Mouse (Mus musculus): ENCODE results near the gene Tipin. TPM values are rescaled to one million over a fixed set of nuclear protein-coding genes. Genes with fewer than 3 reads are reported as not detected.

Gene Tipin
- polyA plus RNA-seq, 1 experiment from 2014 or later: 241 TPM

- DNase-seq (ENCODE audit: low spot score) (no peak), ATAC-seq (replicated peaks; ENCODE audit: low FRiP score, low TSS enrichment, low read depth) (no peak)
- H3K4me1 ChIP-seq (replicated peaks; ENCODE audit: control insufficient read depth, insufficient read depth, low read length): peaks cover 4% of the 10 kb centered on the region; the same call in 1 of the 2 replicates
- WGBS: 85% methylated on average over 2 of the region's 2 CpGs
- H3K36me3 ChIP-seq (ENCODE audit: control insufficient read depth, insufficient read depth, low read length): no peaks in the 10 kb centered on the region
- H3K27ac ChIP-seq (ENCODE audit: low read depth): no peak overlapping the region
- no peak overlapping the region for H3K4me2 ChIP-seq (ENCODE audit: low read length)
- H3K9me3 ChIP-seq (ENCODE audit: control insufficient read depth, low read length): no peaks in the 10 kb centered on the region
- H3K4me3 ChIP-seq (ENCODE audit: low read depth, low read length): no peak overlapping the region
- H3K9ac ChIP-seq (ENCODE audit: low read length): no peak overlapping the region
- H3K27me3 ChIP-seq (replicated peaks; ENCODE audit: control insufficient read depth, insufficient read depth, low read length): no peaks in the 10 kb centered on the region
These were observed 62.3 kb downstream of the Tipin start for GRCm38 (mm10) chr9:64343656-64344055.

GRCm38 (mm10) chr9:64345931-64346330 lies 64.5 kb downstream of the Tipin start:
- H3K4me3 ChIP-seq (ENCODE audit: low read depth, low read length): no peak overlapping the region
- no peaks in the 10 kb centered on the region; the same call in 1 of the 2 replicates for H3K4me1 ChIP-seq (replicated peaks; ENCODE audit: control insufficient read depth, insufficient read depth, low read length)
- no peak overlapping the region for H3K9ac ChIP-seq (ENCODE audit: low read length)
- no peaks in the 10 kb centered on the region for H3K27me3 ChIP-seq (replicated peaks; ENCODE audit: control insufficient read depth, insufficient read depth, low read length)
- 58% methylated on average over 5 of the region's 5 CpGs for WGBS
- ATAC-seq (replicated peaks; ENCODE audit: low FRiP score, low TSS enrichment, low read depth) (no peak), DNase-seq (ENCODE audit: low spot score) (no peak)
- H3K27ac ChIP-seq (ENCODE audit: low read depth): no peak overlapping the region
- H3K9me3 ChIP-seq (ENCODE audit: control insufficient read depth, low read length): no peaks in the 10 kb centered on the region
- H3K4me2 ChIP-seq (ENCODE audit: low read length): no peak overlapping the region
- no peaks in the 10 kb centered on the region for H3K36me3 ChIP-seq (ENCODE audit: control insufficient read depth, insufficient read depth, low read length)

- H3K9ac ChIP-seq (ENCODE audit: low read length): no peak overlapping the region
- ATAC-seq (replicated peaks; ENCODE audit: low FRiP score, low TSS enrichment, low read depth) (no peak), DNase-seq (ENCODE audit: low spot score) (no peak)
- H3K27ac ChIP-seq (ENCODE audit: low read depth): no peak overlapping the region
- H3K9me3 ChIP-seq (ENCODE audit: control insufficient read depth, low read length): no peaks in the 10 kb centered on the region
- H3K4me3 ChIP-seq (ENCODE audit: low read depth, low read length): no peak overlapping the region
- WGBS: 0% methylated on average over 1 of the region's 1 CpGs
- no peaks in the 10 kb centered on the region for H3K4me1 ChIP-seq (replicated peaks; ENCODE audit: control insufficient read depth, insufficient read depth, low read length)
- no peaks in the 10 kb centered on the region for H3K27me3 ChIP-seq (replicated peaks; ENCODE audit: control insufficient read depth, insufficient read depth, low read length)
- H3K4me2 ChIP-seq (ENCODE audit: low read length): no peak overlapping the region
- no peaks in the 10 kb centered on the region for H3K36me3 ChIP-seq (ENCODE audit: control insufficient read depth, insufficient read depth, low read length)
These were observed 66.0 kb downstream of the Tipin start for GRCm38 (mm10) chr9:64347377-64347776.

- Histone ChIP-seq H3K9me3 (ENCODE audit: control insufficient read depth, low read length) (no peaks in the 10 kb centered on the region), H3K4me3 (ENCODE audit: low read depth, low read length) (no peak overlapping the region), H3K27ac (ENCODE audit: low read depth) (no peak overlapping the region), H3K4me1 (replicated peaks; ENCODE audit: control insufficient read depth, insufficient read depth, low read length) (no peaks in the 10 kb centered on the region), H3K9ac (ENCODE audit: low read length) (no peak overlapping the region), H3K27me3 (replicated peaks; ENCODE audit: control insufficient read depth, insufficient read depth, low read length) (no peaks in the 10 kb centered on the region), H3K36me3 (ENCODE audit: control insufficient read depth, insufficient read depth, low read length) (no peaks in the 10 kb centered on the region), H3K4me2 (ENCODE audit: low read length) (no peak overlapping the region)
- no peak for ATAC-seq (replicated peaks; ENCODE audit: low FRiP score, low TSS enrichment, low read depth)
- WGBS: 39% methylated on average over 5 of the region's 5 CpGs
- no peak for DNase-seq (ENCODE audit: low spot score)
These were observed 68.1 kb downstream of the Tipin start for GRCm38 (mm10) chr9:64349490-64349889.

- no peak overlapping the region for H3K4me3 ChIP-seq (ENCODE audit: low read depth, low read length)
- no peaks in the 10 kb centered on the region for H3K4me1 ChIP-seq (replicated peaks; ENCODE audit: control insufficient read depth, insufficient read depth, low read length)
- 43% methylated on average over 3 of the region's 3 CpGs for WGBS
- no peak overlapping the region for H3K9ac ChIP-seq (ENCODE audit: low read length)
- DNase-seq (ENCODE audit: low spot score) (no peak), ATAC-seq (replicated peaks; ENCODE audit: low FRiP score, low TSS enrichment, low read depth) (no peak)
- no peak overlapping the region for H3K4me2 ChIP-seq (ENCODE audit: low read length)
- no peak overlapping the region for H3K27ac ChIP-seq (ENCODE audit: low read depth)
- no peaks in the 10 kb centered on the region for H3K36me3 ChIP-seq (ENCODE audit: control insufficient read depth, insufficient read depth, low read length)
- no peaks in the 10 kb centered on the region for H3K27me3 ChIP-seq (replicated peaks; ENCODE audit: control insufficient read depth, insufficient read depth, low read length)
- H3K9me3 ChIP-seq (ENCODE audit: control insufficient read depth, low read length): no peaks in the 10 kb centered on the region
These were observed 69.8 kb downstream of the Tipin start for GRCm38 (mm10) chr9:64351191-64351590.

Other genes with a start within 250 kb of the Tipin start
- not detected in 2 replicates for gene Lctl, start 164.4 kb upstream of the Tipin start, polyA plus RNA-seq (2014; fragmentation: Nextera tagmentation; extraction: Ambion mirVana)
- gene Zwilch, start 108.5 kb upstream of the Tipin start, polyA plus RNA-seq (2014; fragmentation: Nextera tagmentation; extraction: Ambion mirVana): 27.7 and 33.3 TPM in 2 replicates
- gene Rpl4, start 108.2 kb upstream of the Tipin start, polyA plus RNA-seq (2014; fragmentation: Nextera tagmentation; extraction: Ambion mirVana): 1,426 and 1,532 TPM in 2 replicates
- 29.2 and 30.2 TPM in 2 replicates for gene Snapc5, start 102.3 kb upstream of the Tipin start, polyA plus RNA-seq (2014; fragmentation: Nextera tagmentation; extraction: Ambion mirVana)
- 3.7 and 4.2 TPM in 2 replicates for gene Uchl4, start 46.4 kb upstream of the Tipin start, polyA plus RNA-seq (2014; fragmentation: Nextera tagmentation; extraction: Ambion mirVana)
- 90.9 and 103 TPM in 2 replicates for gene Map2k1, start 27.9 kb upstream of the Tipin start, polyA plus RNA-seq (2014; fragmentation: Nextera tagmentation; extraction: Ambion mirVana)
- 21.8 and 24.3 TPM in 2 replicates for gene Dis3l, start 59.7 kb downstream of the Tipin start, polyA plus RNA-seq (2014; fragmentation: Nextera tagmentation; extraction: Ambion mirVana)
- gene Megf11, start 104.0 kb downstream of the Tipin start, polyA plus RNA-seq (2014; fragmentation: Nextera tagmentation; extraction: Ambion mirVana): 1.1 and 1.4 TPM in 2 replicates

Data from intestine, embryonic 14.5 days (tissue).